Mouse (Mus musculus) cerebellum, adult 11 months (tissue): Measurements from ENCODE around the gene Stk10.

Experiments
- DNase-seq: peaks from one replicate; pipeline ENCODE4 v3.0.0; 2022

The Stk10 gene

GRCm38 (mm10) chr11:32552401-32553090 lies 19.4 kb downstream of the Stk10 start:
- DNase-seq, result no peak

- DNase-seq, result no peak
These were observed 20.4 kb downstream of the Stk10 start for GRCm38 (mm10) chr11:32553311-32554140.

GRCm38 (mm10) chr11:32554141-32555091 lies 21.3 kb downstream of the Stk10 start:
- DNase-seq, result no peak

DNA sequence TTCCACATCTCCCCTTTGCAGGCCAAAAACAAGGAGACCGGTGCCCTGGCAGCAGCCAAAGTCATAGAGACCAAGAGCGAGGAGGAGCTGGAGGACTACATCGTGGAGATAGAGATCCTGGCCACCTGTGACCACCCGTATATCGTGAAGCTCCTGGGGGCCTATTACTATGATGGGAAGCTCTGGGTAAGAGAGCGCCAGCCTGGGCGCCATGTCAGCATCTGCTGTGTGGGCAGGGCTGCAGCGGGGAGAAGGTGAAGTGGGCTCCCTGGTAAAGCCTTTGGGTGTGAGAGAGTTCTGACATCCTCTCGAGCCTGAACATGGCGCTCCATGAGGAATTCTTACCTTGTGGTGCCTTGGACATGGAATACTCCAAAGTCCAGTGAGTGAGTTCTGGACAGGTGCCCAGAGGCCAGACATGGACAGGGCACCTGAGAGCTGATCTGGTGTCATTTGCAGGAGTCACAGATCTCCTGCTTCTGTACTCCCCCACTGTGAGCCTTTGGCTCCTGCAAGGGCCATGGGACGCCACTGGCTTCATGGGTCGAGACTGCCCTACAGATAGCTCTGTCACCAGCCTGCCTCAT lies 22.1 kb downstream of the Stk10 start:
- no peak for DNase-seq

- no peak for DNase-seq
These were observed 23.4 kb downstream of the Stk10 start for GRCm38 (mm10) chr11:32556333-32556990.

- no peak for DNase-seq
These were observed 24.9 kb downstream of the Stk10 start for GRCm38 (mm10) chr11:32558026-32558425.

GRCm38 (mm10) chr11:32558677-32559076 lies 25.6 kb downstream of the Stk10 start:
- DNase-seq, result no peak

DNA sequence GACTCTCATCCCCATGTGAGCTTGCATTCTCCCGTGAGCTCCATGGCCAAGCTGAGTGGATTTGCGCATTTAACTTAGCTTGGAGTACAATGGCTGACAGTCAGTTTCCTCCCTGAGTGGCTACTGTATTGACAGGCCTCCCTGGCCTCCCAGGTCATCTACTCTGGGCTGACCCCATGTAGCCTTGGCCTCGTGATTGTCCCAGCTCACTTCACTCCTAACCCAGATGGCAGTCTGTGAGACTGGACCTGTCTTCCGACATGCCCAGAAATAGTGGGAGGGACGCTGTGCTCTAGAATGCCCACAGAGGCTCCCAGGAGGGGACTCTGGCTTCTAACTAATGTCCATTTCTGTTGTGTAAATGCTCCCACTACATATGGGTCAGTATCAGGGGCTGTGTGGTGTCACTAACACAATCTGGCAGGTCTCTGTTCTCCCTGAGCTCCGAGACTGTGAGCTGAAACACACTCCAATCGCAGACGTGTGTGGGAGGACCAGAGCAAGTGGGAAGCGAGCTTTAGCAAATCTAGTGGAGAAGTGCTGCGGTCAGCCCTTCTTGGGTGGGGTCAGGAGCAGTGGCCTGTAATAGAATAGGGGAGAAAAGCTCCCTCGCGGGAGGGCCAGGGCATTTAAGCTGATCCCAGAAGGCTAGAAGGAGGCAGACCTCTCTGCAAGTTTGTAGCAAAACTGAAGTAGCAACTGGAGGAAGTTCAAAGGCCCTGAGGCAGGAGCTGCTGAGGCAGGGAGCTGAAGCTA lies 27.1 kb downstream of the Stk10 start:
- DNase-seq, result no peak

DNA sequence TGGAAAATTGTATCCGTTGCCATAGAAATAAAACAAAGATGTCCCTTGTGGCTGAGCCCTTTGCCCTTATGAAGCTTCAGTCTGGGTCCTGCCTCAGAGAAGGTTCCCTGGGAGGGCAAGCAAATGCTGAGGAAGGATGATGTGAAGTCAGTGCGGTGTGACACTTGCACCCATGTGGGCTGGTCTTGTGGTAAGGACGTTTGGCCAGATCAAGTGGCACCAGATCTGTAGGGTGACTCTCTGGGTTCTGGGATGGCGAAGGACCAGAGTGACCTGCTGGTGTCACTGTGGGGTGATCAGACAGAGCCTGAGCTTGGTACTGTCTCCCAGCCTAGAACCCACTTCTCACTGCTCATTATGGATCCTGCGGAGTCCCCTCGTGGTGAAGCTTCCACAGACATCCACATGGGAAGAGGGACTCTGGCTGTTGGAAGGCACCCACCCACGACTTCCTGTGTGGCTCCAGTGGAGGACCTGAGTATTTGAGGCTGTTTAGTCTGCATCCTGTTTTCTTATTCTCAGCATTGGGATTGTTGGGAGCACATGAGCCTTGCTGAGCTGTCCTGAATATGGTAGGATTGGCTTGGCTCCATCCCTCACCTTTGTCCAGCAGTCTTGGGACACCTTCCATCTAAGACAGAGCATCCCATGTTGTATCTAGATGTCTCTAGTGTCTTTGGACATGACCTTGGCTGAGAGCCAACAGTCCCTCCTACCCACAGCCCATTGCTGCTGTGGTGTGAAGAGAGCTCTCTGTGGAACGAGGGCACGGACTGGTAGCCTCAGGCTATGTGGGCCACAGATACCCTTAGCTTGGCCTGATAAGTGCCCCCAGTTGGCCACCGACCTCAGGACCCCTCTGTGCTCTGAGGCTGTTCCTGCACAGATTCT lies 28.6 kb downstream of the Stk10 start:
- no peak for DNase-seq

- DNase-seq, result no peak
These were observed 29.6 kb downstream of the Stk10 start for GRCm38 (mm10) chr11:32562706-32563105.

GRCm38 (mm10) chr11:32563660-32564059 lies 30.6 kb downstream of the Stk10 start:
- DNase-seq, result no peak

GRCm38 (mm10) chr11:32564629-32565028 lies 31.5 kb downstream of the Stk10 start:
- no peak for DNase-seq

DNA sequence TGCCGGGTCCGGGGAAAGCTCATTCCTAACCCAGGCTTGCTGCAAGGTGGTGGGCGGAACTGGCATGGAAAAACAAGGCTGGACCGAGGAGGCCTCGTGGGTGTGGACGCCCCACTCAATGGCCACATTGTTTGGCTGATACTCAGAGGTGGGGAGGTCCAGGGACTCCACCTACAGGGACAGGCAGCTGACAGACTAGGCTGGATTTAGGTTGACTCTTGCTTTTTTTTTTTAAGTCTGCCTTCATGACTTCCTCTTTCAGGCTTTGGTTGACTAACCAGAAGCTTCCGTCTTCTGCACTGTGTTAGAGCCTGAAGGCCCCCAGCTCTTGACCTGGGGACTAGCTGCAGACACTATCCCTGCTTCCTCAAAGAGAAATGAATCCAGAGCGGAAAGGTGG lies 32.0 kb downstream of the Stk10 start:
- DNase-seq, result no peak

DNA sequence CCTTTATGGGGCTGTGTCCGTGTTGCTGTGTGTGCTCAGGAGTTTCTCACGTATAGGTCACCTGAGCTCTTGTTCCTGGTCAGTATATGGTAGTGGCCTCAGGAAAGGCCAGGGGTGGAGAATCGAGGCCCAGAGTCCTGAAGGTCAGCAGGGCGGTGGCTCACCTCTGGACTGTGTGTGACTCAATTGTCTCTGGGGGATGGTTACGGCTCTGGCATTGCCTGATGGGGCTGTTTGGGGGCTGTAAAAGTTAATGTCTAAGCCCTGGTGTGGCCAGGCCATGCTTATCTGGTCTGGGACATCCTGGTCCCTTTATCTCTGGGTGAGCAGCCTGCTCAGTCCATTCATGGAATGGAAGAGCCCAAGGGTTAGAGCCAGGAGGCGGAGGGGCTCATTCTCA lies 33.1 kb downstream of the Stk10 start:
- DNase-seq, result no peak

DNA sequence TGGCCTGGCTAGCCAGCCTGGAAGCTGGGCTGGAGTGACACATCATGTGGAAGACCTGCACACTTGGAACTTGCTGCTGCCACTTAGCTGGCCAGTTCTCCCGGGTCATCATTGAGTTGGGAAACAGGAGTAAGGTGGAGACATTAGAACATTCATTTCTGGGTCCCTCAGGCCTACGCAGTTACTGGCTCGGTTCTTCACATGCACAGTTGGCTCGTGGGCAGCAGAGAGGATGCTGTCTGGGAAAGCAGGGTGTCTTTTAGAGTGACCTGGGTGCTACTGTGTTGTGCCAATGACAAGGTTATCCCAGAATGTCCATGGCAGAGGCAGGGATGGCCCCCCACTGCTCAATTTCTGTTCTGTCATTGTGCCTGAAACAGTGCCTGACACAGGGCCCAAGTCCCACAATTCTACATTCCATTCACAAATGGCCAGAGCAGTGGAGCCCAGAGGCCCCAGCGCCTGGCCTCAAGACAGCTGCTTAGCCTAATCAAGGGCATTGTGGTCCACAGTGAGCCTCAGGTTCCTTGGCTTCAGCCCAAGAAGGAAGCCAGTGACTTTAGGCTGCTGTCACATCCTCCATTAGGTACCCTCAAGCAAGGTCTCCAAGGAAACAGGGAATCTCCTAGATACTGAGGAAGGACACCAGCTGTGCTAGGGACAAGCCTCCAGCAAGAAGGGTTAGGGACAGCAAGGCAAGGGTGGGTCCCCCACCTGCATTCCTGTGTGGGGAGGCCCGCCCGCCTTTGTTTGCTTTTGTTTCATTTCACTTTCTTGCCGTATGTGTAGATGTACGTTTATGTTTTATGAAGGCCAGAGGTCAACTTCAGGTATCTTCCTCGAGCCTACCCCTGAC lies 34.1 kb downstream of the Stk10 start:
- DNase-seq, result no peak

DNA sequence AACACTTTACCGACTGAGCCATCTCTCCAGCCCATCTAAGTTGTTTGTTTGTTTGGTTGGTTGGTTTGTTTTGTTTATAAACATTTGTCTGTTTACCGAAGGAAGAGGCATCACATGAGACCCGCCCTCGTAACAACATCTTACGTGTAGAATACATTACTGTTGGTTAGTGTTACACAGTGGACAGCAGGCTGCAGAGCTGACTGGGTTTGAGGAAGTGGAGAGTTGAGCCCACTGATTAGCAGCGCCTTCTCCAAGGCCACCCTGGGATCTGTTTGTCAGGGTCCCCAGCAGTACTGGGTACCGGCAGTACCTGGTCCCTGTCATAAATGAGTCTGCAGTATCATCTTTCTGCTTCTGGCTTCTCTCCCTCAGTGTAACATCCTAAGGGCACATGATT lies 35.0 kb downstream of the Stk10 start:
- no peak for DNase-seq

DNA sequence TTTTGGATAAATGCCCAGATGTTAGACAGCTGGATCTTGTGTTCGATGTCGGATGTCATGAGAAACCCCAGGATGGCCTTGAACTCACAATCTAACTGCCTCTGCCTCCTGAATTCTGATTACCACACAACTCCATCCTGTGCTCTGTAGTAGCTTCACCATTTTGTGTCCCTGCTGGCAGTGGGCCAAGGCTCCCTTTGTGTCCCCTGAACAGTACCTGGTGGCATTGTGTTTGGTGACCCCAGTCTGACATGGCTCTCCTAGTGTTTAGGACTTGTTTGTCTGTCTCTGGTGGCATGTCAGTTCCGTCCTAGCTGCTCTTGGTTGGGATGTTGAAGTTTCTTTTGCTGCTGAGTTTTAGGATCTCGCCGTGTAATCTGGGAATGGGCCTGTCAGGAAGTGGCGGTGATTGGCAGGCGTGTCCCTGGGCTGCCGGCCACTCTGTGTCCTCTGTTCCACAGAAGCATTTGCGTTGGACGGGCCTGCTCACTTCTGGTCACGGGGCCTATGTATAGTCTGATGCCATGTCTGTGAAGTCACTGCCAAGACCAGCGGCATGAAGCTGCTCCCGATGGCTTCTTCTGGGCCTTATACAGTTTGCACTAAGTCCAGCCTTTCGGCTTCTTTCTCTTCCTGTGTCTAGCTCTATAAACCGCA lies 35.7 kb downstream of the Stk10 start:
- no peak for DNase-seq

DNA sequence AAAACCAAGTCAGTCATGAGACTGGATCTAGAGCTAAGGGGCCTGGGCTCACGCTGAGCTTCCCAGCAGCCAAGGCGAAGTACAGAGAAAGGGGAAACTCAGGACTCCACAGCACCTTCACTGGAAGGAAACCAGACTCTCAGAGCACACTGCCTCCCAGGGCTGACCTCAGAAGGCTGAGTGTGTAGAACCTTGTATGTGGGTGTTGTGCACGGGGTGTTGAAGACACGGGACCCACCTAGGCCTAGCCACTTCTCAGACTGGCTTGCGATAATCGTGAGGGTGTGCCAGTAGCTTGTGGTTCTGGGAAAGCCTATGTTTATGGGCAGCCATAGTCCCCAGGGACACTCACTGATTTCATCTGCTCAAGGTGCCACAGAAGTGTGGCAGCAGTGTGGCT lies 38.0 kb downstream of the Stk10 start:
- no peak for DNase-seq

DNA sequence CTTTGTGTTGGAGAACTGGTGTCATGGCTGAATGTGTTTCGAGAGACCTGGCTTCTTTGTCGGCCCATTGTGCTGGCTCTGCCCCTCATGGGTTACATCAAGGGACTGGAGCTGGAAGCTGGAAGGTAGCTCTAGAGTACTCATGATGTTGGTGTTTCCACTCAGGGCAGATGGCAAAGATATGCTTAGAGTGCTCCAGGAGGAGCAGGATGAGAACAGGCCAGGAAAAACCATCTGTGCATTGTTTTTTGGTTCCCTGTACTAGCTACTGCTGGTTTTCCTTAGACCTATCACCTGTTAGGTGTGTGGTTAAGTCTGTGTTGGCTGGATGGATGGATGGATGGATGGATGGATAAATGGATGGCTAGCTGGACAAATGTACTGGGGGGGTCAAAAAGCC lies 40.6 kb downstream of the Stk10 start:
- no peak for DNase-seq
